Mouse (Mus musculus): Measurements from ENCODE around the gene Vapa. TPM values are rescaled to one million over a fixed set of nuclear protein-coding genes. Genes with fewer than 3 reads are reported as not detected.
A peak's percentile ranks its signal among the peaks of the same experiment; 100 is the strongest.
"Not testable (repeated sequence)": the region's sequence is repeated elsewhere in the genome, so short reads cannot be mapped to it uniquely, and the experiment has no call there.

Vapa gene
- total RNA-seq, 1 experiment from 2014 or later: 98.1 TPM

DNA sequence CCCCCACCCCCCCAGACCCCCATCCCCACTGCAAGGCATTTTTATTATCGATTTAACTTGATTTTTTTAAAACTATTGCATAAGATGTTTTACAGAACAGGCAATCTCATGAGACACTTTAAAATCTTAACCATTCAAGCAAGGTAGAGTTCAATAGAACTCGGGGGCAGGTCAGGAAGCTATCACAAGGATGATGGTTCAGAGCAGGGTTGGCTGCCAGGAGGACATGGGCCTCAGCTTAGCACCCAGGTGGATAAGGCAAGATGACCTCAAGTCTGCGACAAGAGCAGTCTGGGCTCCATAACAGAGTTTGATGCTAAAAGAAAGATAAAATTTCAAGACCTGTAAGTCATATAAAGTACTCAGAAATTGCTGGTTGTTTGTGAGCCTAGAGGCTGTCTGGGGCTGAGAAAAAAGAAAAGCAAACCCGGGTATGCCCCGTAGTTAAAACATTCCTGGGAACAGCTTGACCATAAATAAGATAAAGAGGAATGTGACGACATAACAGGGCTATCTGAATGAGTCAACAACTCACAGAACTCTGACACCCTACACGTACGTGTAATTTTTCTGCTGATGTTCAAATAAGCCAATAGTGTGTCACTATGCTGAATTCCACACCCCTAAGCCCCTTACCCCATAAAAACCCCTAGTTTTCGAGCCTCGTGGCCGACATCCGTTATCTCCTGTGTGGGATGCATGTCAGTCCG is 15.6 kb upstream of the Vapa start:
- not testable (repeated sequence) for ATAC-seq (ENCODE audit: extremely low read depth, insufficient number of reproducible peaks, low FRiP score, poor library complexity, severe bottlenecking)

DNA sequence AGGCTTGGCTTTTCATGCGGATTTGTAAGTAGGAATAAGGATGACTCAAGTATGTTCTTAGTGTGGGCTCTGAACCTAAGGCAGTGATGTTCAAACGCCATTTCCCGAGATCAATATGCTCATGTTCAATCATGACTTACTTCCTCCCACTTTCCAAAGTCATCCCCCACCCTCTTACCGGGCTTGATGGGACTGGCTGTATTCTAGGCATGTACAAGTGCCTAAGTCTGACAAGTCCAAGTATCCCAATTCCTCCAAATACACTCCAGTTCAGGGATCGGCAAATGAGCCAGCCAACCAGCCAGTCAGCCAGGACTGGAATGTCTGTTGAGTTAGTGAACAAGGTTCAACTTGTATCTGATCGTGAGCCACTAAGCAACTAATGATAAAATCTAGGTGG is 12.9 kb upstream of the Vapa start:
- ATAC-seq (ENCODE audit: extremely low read depth, insufficient number of reproducible peaks, low FRiP score, poor library complexity, severe bottlenecking): no peak

DNA sequence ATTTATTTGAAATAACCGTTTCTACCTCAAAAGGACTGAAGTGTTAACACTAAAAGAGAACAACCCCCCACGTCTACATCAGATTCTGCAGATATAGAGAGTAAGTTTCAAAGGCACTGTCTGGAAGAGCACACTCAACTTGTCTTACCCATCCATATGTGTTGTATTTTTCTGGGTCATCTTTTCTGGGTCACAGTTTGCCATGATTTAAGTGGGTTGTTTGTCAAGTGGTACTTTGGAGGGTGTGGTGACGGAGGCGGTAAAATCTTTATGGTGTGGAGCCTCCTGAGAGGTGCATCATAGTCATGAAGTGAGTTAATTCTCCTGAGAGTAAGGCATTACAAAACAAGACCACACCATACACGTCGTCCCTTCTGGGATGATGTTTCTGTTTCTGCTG is 12.2 kb upstream of the Vapa start:
- ATAC-seq (ENCODE audit: extremely low read depth, insufficient number of reproducible peaks, low FRiP score, poor library complexity, severe bottlenecking): no peak

DNA sequence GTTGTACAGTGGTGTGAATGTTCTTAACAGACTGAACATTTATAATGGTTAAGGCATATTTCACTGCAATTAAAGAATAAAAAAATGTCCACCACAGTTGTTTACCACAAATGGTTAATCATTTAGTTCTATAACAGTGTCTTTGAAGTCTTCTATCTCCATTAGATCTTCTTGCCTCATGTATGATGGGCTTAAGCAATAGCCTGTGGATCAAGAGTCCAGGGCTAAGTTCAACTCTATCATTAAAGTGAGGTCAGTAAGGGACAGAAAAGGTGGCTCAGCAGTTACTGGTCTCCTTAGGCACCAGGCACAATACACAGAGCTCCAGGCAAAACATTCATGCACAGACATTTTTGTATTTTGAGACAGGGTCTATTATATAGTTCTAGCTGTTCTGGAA is 9.8 kb upstream of the Vapa start:
- ATAC-seq (ENCODE audit: extremely low read depth, insufficient number of reproducible peaks, low FRiP score, poor library complexity, severe bottlenecking): no peak

DNA sequence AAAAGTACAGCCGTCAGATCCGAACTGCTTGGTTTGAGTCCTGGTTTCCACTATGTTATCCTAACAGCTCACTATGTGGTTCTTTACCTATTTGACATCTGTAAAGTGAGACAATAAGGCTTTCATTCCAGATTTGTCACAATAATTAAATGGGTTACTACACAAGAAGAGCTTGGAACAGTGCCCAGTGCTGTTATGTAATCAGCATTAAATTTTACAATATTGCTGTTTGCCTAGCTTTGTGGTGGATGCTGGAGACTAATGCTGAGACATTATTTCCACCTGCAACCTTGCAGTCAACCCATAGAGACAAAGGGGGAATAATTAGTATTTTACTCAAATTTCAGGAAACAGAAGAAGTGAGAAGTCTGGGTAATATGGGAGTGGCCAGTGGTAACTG is 5.1 kb upstream of the Vapa start:
- ATAC-seq (ENCODE audit: extremely low read depth, insufficient number of reproducible peaks, low FRiP score, poor library complexity, severe bottlenecking): no peak

DNA sequence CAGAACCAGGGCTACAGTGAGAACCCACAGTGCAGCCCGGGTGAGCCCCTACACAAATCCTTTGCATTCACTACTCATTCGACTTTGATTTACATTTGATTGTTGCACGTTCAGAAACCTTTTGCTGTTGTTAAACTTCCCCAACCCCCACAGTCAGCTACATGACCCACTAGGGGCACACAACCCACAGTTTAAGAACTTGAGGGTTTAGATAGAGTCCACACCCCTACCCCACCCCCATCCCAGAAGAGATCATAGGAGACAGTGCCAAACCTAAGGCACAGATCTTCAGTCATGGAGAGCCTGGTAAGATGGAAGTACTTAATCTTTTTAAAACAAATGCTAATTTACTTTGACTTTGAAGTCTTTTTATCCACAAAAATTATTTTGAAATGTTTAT is 2.3 kb upstream of the Vapa start:
- no peak for ATAC-seq (ENCODE audit: extremely low read depth, insufficient number of reproducible peaks, low FRiP score, poor library complexity, severe bottlenecking)

DNA sequence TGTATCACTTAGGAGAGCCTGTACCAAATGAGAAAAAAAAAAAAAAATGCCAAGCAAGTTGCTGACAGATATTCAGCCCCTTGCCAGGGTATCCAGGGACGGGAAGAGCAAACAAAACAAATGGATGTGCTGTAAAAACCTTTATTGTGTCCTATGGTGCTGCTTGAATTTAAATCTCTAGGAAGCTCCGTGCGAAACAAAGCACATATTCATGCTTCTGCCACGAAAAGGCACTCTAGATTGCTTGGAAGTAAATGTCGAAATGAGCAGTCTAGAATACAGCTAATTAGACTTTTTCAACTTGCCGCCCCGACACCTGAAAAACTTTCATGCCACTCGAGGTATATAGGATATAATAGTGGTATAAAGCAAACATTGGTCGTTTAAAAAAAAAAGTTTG is 1.1 kb upstream of the Vapa start:
- ATAC-seq (ENCODE audit: extremely low read depth, insufficient number of reproducible peaks, low FRiP score, poor library complexity, severe bottlenecking): no peak

DNA sequence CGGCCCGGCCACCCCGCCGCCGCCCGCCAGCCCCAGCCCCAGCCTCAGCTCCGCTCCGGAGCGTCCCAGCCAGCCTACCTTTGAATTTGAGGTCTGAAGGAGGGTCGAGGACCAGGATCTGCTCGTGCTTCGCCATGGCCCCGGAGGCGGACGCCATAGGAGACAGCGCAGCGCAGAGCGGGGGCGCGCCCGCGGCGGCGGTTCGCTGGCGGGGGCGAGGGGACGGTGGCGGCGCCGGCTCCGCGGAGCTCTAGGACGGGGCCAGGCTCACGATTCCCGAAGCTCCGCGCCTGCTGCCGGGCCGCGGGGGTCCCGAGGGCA is 253 bp downstream of the Vapa start:
- ATAC-seq (ENCODE audit: extremely low read depth, insufficient number of reproducible peaks, low FRiP score, poor library complexity, severe bottlenecking): 0 out of 2 replicates have a peak, but pooled peaks have one; percentile 3

DNA sequence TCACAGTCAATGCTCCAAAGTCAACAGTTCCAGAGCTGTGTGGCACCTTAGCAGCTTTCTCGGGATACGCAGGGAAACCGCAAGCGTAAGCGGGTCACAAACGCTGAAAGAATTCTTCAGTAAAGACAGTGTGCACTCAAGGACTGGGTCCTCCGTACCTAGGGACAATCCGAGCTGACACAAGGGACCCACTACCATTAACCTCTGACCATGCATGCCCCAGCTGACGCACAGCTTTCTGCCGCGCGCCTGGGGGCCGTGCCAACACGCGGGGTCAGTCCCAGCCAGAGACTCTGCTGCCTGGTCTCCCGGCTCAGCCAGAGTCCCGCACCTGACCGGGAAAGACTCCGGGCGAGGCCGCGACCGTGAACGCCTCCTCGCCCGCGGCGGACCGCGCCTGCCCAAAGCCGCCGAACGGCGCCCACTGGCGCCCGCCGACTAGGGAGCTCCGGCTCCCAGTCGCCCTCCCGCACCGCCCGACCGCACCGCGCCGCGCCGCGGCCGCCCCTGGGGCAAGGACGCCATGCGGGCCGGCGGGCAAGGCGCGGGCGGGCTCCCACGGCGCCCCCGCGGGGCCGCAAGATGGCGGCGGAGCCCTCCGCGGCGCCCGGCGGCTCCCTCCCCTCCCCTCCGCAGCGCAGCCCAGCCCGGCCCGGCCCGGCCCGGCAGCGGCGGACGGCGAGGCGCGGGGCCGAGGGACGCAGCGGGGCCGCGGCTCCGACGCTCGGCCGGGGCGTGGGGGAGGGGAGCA is 789 bp downstream of the Vapa start:
- ATAC-seq (ENCODE audit: extremely low read depth, insufficient number of reproducible peaks, low FRiP score, poor library complexity, severe bottlenecking): no peak

DNA sequence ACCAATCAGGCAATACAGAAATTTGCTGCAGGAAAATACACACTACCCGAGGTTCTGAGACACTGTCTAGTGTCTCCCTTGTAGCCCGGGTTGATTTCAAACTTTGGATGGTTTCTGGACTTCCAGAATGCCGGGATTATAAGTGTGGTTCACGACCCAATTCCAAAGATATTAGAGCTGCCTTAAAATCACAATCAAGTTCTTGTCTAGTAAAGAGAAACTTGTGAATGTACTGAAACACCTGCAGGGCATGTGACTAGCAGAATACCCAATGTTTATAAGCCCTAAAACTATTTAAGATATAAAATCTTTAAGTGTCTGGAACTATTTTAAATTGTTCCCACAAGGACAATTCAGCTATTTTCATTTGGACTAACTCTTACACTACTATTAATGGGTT is 1.6 kb downstream of the Vapa start:
- no peak for ATAC-seq (ENCODE audit: extremely low read depth, insufficient number of reproducible peaks, low FRiP score, poor library complexity, severe bottlenecking)

DNA sequence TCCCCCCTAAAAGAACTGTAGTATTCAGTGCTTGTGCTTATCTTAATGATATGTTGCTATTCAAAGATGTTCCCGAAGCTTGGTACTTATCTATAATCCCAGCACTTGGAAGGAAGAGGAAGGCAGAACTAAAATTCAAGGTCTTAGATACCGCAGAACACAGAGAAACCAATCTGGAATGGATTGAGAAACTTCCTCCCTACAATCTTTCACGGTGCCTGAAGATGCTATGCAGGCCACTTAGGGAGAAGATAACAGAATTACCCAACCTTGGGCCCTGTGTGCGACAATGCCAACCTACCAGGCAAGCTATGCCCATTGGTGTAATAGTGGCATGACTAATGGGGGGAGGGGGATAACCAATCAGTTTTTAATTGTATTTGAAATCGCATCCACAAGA is 4.6 kb downstream of the Vapa start:
- ATAC-seq (ENCODE audit: extremely low read depth, insufficient number of reproducible peaks, low FRiP score, poor library complexity, severe bottlenecking): no peak

DNA sequence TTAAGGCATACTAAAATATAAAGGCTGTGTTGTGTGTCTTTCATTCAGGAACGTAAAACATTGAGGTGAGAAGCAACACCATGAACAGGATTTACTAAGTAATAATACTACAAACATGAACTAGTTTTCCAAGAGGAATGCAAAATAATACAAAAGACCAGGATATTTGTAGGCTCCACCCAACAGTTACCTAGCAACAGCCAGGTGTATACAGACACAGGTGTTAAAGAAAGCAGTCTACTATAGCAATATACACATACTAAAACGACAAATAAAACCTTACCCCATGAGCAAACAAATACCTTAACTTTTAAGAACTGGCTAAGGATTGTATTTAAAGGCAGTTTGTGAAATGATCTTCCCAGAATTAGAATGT is 5.1 kb downstream of the Vapa start:
- ATAC-seq (ENCODE audit: extremely low read depth, insufficient number of reproducible peaks, low FRiP score, poor library complexity, severe bottlenecking): no peak

DNA sequence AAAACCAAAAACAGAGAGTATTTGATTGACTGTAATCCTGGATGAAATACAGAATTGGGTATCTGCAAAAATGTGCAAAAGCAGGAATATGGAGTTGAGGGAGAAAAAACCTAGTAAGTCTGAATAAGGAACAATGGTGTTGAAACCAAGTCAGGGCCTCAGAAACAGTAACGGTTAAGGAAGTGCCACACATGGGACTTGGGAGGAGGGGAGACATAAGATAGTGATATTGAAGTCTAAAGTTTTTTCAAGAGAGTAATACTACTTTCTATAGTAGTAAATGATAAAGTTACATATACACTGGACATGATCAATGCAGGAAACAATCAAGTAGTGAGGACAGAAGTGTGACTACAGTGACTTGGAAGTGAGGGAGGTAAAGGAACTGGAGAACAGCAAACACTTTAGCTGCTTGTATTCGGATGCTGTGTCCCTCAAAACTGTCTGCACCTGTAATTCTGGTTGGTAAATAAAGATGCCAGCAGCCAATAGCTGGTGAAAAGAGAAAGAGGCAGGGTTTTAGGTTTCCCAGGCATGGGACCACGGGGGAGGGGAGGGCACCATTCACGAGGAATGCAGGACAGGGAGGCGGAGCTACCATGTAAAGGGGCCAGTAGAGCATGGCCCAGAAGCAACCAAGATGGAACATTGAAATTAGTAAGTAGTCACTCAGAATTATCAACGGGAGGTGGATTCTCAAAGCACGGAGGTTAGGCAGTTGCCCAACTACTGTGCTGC is 5.6 kb downstream of the Vapa start:
- ATAC-seq (ENCODE audit: extremely low read depth, insufficient number of reproducible peaks, low FRiP score, poor library complexity, severe bottlenecking): no peak

DNA sequence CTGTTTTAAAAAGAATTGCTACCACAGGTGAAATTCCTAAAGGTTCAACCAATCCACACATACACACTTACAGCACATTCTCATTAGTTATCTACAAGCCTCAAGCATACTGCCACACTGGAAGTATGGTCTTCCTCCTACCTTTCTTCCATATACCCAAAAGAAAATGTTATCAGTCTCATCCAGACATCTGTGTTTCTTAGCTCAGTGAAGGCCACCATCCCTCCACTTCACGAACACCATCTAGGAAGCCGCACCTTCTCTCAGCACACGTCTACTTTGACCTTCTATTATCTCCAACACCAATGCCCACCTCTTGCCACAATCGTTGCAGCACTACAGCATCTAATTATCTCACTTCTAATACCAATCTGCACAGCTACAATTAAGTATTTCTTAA is 7.3 kb downstream of the Vapa start:
- no peak for ATAC-seq (ENCODE audit: extremely low read depth, insufficient number of reproducible peaks, low FRiP score, poor library complexity, severe bottlenecking)

DNA sequence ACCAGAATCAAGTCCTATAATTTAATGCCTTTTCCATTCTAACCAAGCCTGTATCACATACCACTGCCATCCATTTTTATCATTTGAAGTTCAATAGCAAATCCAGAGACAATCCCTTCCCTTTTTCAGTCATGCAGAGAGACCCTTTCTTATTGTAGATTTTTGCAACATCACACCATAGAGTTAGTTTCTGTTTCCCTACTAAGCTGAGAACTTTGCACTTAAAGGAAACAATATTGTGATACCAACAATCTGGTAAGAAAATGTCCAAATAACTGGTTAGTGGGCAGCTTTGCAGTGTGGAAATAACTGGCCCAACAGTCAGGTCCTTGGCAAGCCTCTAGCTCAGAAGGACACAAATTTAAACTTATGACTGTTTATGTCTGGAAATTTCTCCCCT is 8.5 kb downstream of the Vapa start:
- ATAC-seq (ENCODE audit: extremely low read depth, insufficient number of reproducible peaks, low FRiP score, poor library complexity, severe bottlenecking): no peak

DNA sequence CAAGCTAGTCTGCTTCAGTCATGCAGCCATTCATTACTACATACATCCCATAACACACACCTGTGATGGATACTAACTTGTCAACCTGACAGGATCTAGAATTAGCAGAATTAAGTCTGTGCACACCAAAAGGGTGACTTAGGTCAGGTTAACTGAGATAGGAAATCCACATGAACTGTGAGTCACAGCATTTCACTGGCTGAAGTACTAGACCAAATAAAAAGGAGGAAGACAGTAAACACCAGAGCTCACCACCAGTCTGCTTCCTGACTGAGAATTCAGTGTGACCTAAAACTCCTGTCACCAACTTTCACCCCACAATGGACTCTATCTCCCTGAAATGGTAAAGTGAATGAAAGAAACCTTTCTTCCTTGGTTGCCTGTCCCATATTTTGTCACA is 9.0 kb downstream of the Vapa start:
- ATAC-seq (ENCODE audit: extremely low read depth, insufficient number of reproducible peaks, low FRiP score, poor library complexity, severe bottlenecking): peak; percentile 51; the same call in 1 of the 2 replicates

DNA sequence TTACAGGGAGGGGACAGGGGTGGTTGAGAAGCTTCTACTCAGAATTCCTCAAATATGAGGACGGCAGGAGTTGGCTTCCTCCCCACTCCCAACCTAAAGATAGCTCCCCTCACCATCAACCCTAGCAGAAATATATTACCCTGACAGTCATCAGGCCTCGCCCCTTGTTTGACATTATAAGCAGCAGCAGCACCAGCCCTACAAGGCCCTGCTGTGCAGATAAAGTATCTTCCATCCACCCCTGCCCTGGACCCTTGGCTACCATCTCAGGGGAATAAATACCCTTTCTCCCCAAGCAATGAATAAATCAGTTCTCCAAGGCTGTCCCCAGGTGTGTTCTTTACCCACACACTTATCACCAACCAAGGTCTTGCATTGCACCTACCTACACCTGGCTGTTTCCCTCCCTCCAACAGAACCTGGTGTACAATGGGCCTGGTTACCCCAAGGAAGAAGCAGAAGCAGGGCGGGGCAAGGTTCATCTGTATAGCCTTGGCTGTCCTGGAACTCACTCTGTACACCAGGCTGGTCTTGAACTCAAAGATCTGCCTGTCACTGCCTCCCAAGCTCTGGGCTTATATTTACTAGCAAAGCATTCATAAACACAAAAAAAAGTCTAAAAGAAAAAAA is 15.4 kb downstream of the Vapa start:
- ATAC-seq (ENCODE audit: extremely low read depth, insufficient number of reproducible peaks, low FRiP score, poor library complexity, severe bottlenecking): no peak

DNA sequence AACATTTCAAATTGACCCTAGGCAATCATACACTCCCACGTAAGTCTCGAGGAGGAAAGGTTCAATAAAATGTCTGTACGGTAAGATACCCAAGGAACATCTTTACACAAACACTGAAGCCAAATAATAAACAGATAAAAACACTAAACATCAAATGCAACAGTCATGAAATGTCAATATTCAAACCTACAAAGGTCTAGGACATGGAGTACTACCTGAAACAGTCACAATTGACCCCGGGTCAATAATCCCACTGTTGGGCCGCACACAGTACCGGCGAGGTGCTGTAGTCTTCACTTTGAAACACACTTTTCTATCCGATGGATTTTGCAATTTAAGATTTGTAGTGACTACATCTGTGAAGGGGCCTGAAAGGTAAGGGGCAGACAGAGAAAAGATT is 18.7 kb downstream of the Vapa start:
- ATAC-seq (ENCODE audit: extremely low read depth, insufficient number of reproducible peaks, low FRiP score, poor library complexity, severe bottlenecking): no peak

DNA sequence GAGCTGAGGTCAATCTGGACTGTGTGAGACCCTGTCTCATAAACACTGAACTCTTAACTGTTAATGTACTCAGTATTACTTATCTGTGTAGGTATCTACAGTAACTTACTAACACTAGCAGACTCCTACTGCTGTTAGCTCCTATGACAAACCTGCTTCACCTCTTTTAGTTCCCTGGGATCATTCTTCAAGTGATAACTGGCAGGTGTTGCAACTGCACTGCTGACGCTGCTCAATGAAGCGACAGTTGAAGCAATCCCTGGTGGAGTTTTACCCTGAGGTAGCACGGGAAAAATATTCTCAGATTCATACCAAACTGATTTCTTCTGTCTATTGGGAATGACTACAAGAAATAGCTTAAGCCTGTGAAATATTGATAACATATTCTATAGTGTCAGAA is 26.5 kb downstream of the Vapa start:
- ATAC-seq (ENCODE audit: extremely low read depth, insufficient number of reproducible peaks, low FRiP score, poor library complexity, severe bottlenecking): no peak

DNA sequence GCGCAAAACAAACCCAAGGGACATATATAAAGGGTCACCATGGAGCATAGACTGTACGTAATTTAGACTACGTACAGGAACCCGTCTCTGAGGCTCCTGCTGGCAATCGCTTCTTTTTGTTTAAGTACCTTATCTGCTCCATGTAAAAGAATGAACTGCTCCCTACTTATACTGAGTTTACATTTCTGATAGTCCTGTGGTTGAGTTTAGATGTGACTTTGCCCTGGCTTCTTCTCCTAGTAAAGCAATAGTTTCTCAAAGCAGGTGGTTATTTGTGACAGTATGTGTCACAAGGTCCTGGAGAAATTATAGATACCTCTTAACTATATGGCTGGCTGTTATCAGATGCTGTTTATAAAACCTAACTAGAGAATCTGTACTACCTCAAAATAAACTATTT is 31.9 kb downstream of the Vapa start:
- no peak for ATAC-seq (ENCODE audit: extremely low read depth, insufficient number of reproducible peaks, low FRiP score, poor library complexity, severe bottlenecking)

Measured in neutrophil, adult 5-6 weeks (primary cell).